ENCODE assay signal across 8 mouse cellular contexts in the genomic region with DNA sequence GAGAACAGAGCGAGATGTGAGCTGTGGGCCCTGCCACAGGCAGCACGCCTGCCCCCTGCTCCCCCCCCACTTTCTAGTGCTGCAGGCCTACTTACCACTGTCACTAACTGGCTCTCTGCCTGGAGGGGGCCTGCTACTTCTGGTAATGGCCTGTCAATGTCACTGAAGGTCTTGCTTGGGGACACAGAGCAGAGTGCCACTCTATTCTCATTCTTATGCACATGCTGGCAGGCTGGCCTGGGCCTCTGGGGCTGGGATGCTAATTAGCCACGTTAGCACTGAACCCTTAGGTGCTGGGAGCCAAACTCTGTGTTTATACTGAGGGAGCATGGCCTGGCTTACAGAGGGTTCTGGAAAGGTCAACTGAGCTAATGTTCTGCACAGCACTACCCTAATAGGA. TPM values are rescaled to one million over a fixed set of nuclear protein-coding genes. Genes with fewer than 3 reads are reported as not detected.
DNase-seq lines count a peak whose midpoint lies in the region; ATAC-seq and TF ChIP-seq lines count a peak whose summit lies in the region.

No protein-coding gene starts in this region.

- no peaks in the 10 kb centered on the region for H3K27me3 ChIP-seq in embryonic facial prominence, embryonic 10.5 days (replicated peaks; ENCODE audit: low read depth, poor library complexity, severe bottlenecking)
- H3K27me3 ChIP-seq in hindbrain, embryonic 11.5 days (ENCODE audit: control insufficient read depth, insufficient read depth, low read length) = no peaks in the 10 kb centered on the region
- no peaks in the 10 kb centered on the region for H3K27me3 ChIP-seq in liver, postnatal 0 days (ENCODE audit: insufficient read depth, low read length)

- H3K27ac ChIP-seq in embryonic facial prominence, embryonic 10.5 days (replicated peaks) = peak overlapping the region; percentile 54
- H3K27ac ChIP-seq in hindbrain, embryonic 11.5 days (ENCODE audit: low read depth, low read length) = peak overlapping the region; percentile 61
- H3K27ac ChIP-seq in liver, postnatal 0 days (ENCODE audit: low read depth) = no peak overlapping the region

- H3K4me2 ChIP-seq in hindbrain, embryonic 11.5 days (replicated peaks; ENCODE audit: low read depth, low read length) = no peak overlapping the region
- no peak overlapping the region for H3K4me2 ChIP-seq in liver, postnatal 0 days (ENCODE audit: low read depth, low read length)

- H3K4me3 ChIP-seq in embryonic facial prominence, embryonic 10.5 days = no peak overlapping the region
- no peak overlapping the region for H3K4me3 ChIP-seq in hindbrain, embryonic 11.5 days (ENCODE audit: low read depth, low read length)
- no peak overlapping the region for H3K4me3 ChIP-seq in liver, postnatal 0 days (ENCODE audit: low read depth, low read length)

- no peak for TF ChIP-seq CTCF in liver, postnatal 0 days (IDR thresholded peaks at IDR 0.05; ENCODE audit: low read depth)

- 58% methylated on average over 3 of the region's 3 CpGs for WGBS in embryonic facial prominence, embryonic 10.5 days
- 41% methylated on average over 3 of the region's 3 CpGs for WGBS in hindbrain, embryonic 11.5 days
- 75% methylated on average over 3 of the region's 3 CpGs for whole genome bisulfite sequencing in liver, postnatal 0 days (ENCODE audit: insufficient replicate concordance)

- ATAC-seq in hindbrain, embryonic 11.5 days (ENCODE audit: low FRiP score) = 0 out of 2 replicates have a peak, but pooled peaks have one; percentile 30
- ATAC-seq in liver, postnatal 0 days = peak; percentile 27; the same call in 1 of the 2 replicates
- ATAC-seq in megakaryocyte-erythroid progenitor cell, adult 5-6 weeks (replicated peaks; ENCODE audit: low FRiP score, low TSS enrichment, poor library complexity, severe bottlenecking) = no peak

- no peak overlapping the region for H3K9ac ChIP-seq in hindbrain, embryonic 11.5 days (ENCODE audit: low read depth, low read length)
- H3K9ac ChIP-seq in liver, postnatal 0 days (replicated peaks) = no peak overlapping the region

- no peaks in the 10 kb centered on the region for H3K9me3 ChIP-seq in embryonic facial prominence, embryonic 10.5 days
- H3K9me3 ChIP-seq in hindbrain, embryonic 11.5 days (ENCODE audit: control insufficient read depth, low read length) = no peaks in the 10 kb centered on the region
- H3K9me3 ChIP-seq in liver, postnatal 0 days (ENCODE audit: low read length) = no peaks in the 10 kb centered on the region

- TF ChIP-seq EP300 in liver, postnatal 0 days (IDR thresholded peaks at IDR 0.05; ENCODE audit: low read depth) = no peak

- peaks cover 39% of the 10 kb centered on the region for H3K36me3 ChIP-seq in embryonic facial prominence, embryonic 10.5 days (replicated peaks)
- no peaks in the 10 kb centered on the region for H3K36me3 ChIP-seq in hindbrain, embryonic 11.5 days (ENCODE audit: control insufficient read depth, insufficient read depth, low read length)
- H3K36me3 ChIP-seq in liver, postnatal 0 days (replicated peaks; ENCODE audit: insufficient read depth, low read length) = peaks cover 13% of the 10 kb centered on the region

- peak; percentile 28 for DNase-seq in adrenal gland, adult 2 months
- no peak for DNase-seq in adrenal gland, postnatal 4 days (ENCODE audit: low spot score in 2 of 2)
- no peak for DNase-seq in embryonic facial prominence, embryonic 10.5 days (ENCODE audit: low spot score)
- DNase-seq in hindbrain, embryonic 11.5 days (ENCODE audit: low spot score) = peak; percentile 33
- DNase-seq in liver, postnatal 0 days = no peak
- DNase-seq in urinary bladder, adult 2 months (ENCODE audit: low spot score) = no peak
- DNase-seq in frontal cortex, postnatal 25 days (ENCODE audit: low spot score in 2 of 2) = no peak

- H3K4me1 ChIP-seq in embryonic facial prominence, embryonic 10.5 days = peaks cover 49% of the 10 kb centered on the region
- H3K4me1 ChIP-seq in hindbrain, embryonic 11.5 days (replicated peaks; ENCODE audit: control insufficient read depth, insufficient read depth, low read length) = peaks cover 11% of the 10 kb centered on the region
- no peaks in the 10 kb centered on the region; the same call in 1 of the 2 replicates for H3K4me1 ChIP-seq in liver, postnatal 0 days (ENCODE audit: insufficient read depth)

RNA-seq across cellular contexts. Expression of a gene that starts 23.3 kb away (rescaled TPM):
- total RNA-seq in adrenal gland, adult 2 months (2021) = 1 to 10 TPM; 5.1 to 6.5 TPM
- polyA plus RNA-seq in adrenal gland, adult 2 months (2012; rRNA removed) = 16.3 and 18.0 TPM in 2 replicates
- total RNA-seq in adrenal gland, postnatal 4 days (2021) = 1 to 10 TPM; 3.2 to 4.3 TPM
- polyA plus RNA-seq in embryonic facial prominence, embryonic 10.5 days (2016; fragmentation: Nextera tagmentation; extraction: Ambion mirVana) = 0.58 and 0.83 TPM in 2 replicates
- 0.96 and 1.0 TPM in 2 replicates for polyA plus RNA-seq in hindbrain, embryonic 11.5 days (2014; fragmentation: Nextera tagmentation; extraction: Ambion mirVana)
- 18.9 and 21.5 TPM in 2 replicates for polyA plus RNA-seq in liver, postnatal 0 days (2015; fragmentation: Nextera tagmentation; extraction: Ambion mirVana)
- 8.2 and 10.4 TPM in 2 replicates for polyA plus RNA-seq in urinary bladder, adult 2 months (2012; rRNA removed)
- total RNA-seq in megakaryocyte-erythroid progenitor cell, adult 5-6 weeks (2014; fragmentation: Nextera tagmentation) = 66.0 and 87.7 TPM in 2 replicates
- 27.4 and 30.2 TPM in 2 replicates for total RNA-seq in megakaryocyte-erythroid progenitor cell, adult 5-6 weeks (2017)

RNA-seq across cellular contexts. Expression of a gene that starts 52.9 kb away (rescaled TPM):
- 10 to 100 TPM; 43.3 to 75.5 TPM for total RNA-seq in adrenal gland, adult 2 months (2021)
- polyA plus RNA-seq in adrenal gland, adult 2 months (2012; rRNA removed) = 29.1 and 31.3 TPM in 2 replicates
- 100 to 1,000 TPM in 1 of 2 experiments, 10 to 100 TPM in 1; 99.1 to 105 TPM for total RNA-seq in adrenal gland, postnatal 4 days (2021)
- 178 and 198 TPM in 2 replicates for polyA plus RNA-seq in embryonic facial prominence, embryonic 10.5 days (2016; fragmentation: Nextera tagmentation; extraction: Ambion mirVana)
- polyA plus RNA-seq in hindbrain, embryonic 11.5 days (2014; fragmentation: Nextera tagmentation; extraction: Ambion mirVana) = 192 and 230 TPM in 2 replicates
- 23.6 and 27.6 TPM in 2 replicates for polyA plus RNA-seq in liver, postnatal 0 days (2015; fragmentation: Nextera tagmentation; extraction: Ambion mirVana)
- 116 and 159 TPM in 2 replicates for polyA plus RNA-seq in urinary bladder, adult 2 months (2012; rRNA removed)
- total RNA-seq in megakaryocyte-erythroid progenitor cell, adult 5-6 weeks (2014; fragmentation: Nextera tagmentation) = 56.5 and 80.4 TPM in 2 replicates
- total RNA-seq in megakaryocyte-erythroid progenitor cell, adult 5-6 weeks (2017) = 75.7 and 78.0 TPM in 2 replicates

RNA-seq across cellular contexts. Expression of a gene that starts 55.4 kb away (rescaled TPM):
- total RNA-seq in adrenal gland, adult 2 months (2021) = 10 to 100 TPM; 10.1 to 19.8 TPM
- polyA plus RNA-seq in adrenal gland, adult 2 months (2012; rRNA removed) = 20.1 and 21.1 TPM in 2 replicates
- 10 to 100 TPM; 24.5 to 25.2 TPM for total RNA-seq in adrenal gland, postnatal 4 days (2021)
- polyA plus RNA-seq in embryonic facial prominence, embryonic 10.5 days (2016; fragmentation: Nextera tagmentation; extraction: Ambion mirVana) = 72.7 and 83.3 TPM in 2 replicates
- 18.8 and 21.3 TPM in 2 replicates for polyA plus RNA-seq in hindbrain, embryonic 11.5 days (2014; fragmentation: Nextera tagmentation; extraction: Ambion mirVana)
- polyA plus RNA-seq in liver, postnatal 0 days (2015; fragmentation: Nextera tagmentation; extraction: Ambion mirVana) = 3.2 and 3.4 TPM in 2 replicates
- 42.0 and 42.1 TPM in 2 replicates for polyA plus RNA-seq in urinary bladder, adult 2 months (2012; rRNA removed)
- 0.46 TPM in 1 of 2 replicates, not detected in the other for total RNA-seq in megakaryocyte-erythroid progenitor cell, adult 5-6 weeks (2014; fragmentation: Nextera tagmentation)
- total RNA-seq in megakaryocyte-erythroid progenitor cell, adult 5-6 weeks (2017) = not detected in 2 replicates

Comparison
In these comparisons a context has a peak if more than half of its experiments do, and no peak if none do; other contexts are left out.
1. DNase-seq: peak in adrenal gland, adult 2 months (single experiment) and hindbrain, embryonic 11.5 days (single experiment); none in adrenal gland, postnatal 4 days (0 of 2), embryonic facial prominence, embryonic 10.5 days (single experiment), liver, postnatal 0 days (single experiment), urinary bladder, adult 2 months (single experiment) and frontal cortex, postnatal 25 days (0 of 2).